Mouse (Mus musculus): ENCODE results near the gene Pim1.

DNA sequence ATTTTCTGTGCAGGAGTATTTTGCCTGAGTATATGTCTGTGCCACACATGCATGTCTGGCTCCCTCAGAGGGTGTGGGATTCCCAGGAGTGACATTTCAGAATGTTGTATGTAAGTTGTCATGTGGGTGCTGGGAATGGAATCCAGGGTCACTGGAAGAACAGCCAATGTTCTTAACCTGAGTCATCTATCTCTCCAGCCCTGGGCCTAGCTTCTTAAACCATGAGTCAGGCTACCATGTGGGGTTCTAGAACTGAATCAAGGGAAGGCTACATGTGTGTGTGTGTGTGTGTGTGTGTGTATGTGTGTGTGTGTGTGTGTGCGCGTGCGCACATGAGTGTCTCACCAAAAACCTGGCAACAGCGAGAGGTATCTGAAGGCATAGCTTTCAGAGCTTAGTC is 34.1 kb upstream of the Pim1 start:
- TF ChIP-seq CTCF (IDR thresholded peaks at IDR 0.05; ENCODE audit: low read depth): no peak
- TF ChIP-seq EP300 (IDR thresholded peaks at IDR 0.05; ENCODE audit: low read depth): no peak

All from liver, postnatal 0 days (tissue).